Mouse (Mus musculus) embryonic facial prominence, embryonic 12.5 days (tissue): ENCODE results near the gene Usp22. TPM values are rescaled to one million over a fixed set of nuclear protein-coding genes. Genes with fewer than 3 reads are reported as not detected.
A peak's percentile ranks its signal among the peaks of the same experiment; 100 is the strongest.
"Not testable (repeated sequence)": the region's sequence is repeated elsewhere in the genome, so short reads cannot be mapped to it uniquely, and the experiment has no call there.

Experiments used
- ATAC-seq: fragments of 200-750 bp; cut with Nextera tagmentation; 2 replicates; pipeline ENCODE4 v1.8.0; 2017; ENCODE audit not compliant: insufficient number of reproducible peaks, insufficient read depth, low FRiP score, low TSS enrichment
- H3K27ac ChIP-seq: fragments of 300-500 bp; sonication (generic); 2 replicates; pipeline ENCODE4 v1.5.1; 2016; ENCODE audit warnings: mild to moderate bottlenecking
- H3K27me3 ChIP-seq: fragments of 300-500 bp; sonication (generic); 2 replicates; pipeline ENCODE4 v1.6.1; 2016; ENCODE audit warnings: mild to moderate bottlenecking, moderate library complexity
- H3K36me3 ChIP-seq: fragments of 300-500 bp; sonication (generic); 2 replicates; pipeline ENCODE4 v1.6.1; 2016; ENCODE audit warnings: mild to moderate bottlenecking
- H3K4me1 ChIP-seq: fragments of 300-500 bp; sonication (generic); 2 replicates; pipeline ENCODE4 v1.6.1; 2016
- H3K4me2 ChIP-seq: fragments of 300-500 bp; sonication (generic); replicated peaks from 2 replicates; pipeline ENCODE4 v1.6.1; 2016; ENCODE audit warnings: mild to moderate bottlenecking, moderate library complexity
- H3K4me3 ChIP-seq: fragments of 300-500 bp; sonication (generic); 2 replicates; pipeline ENCODE4 v1.5.1; 2016; ENCODE audit warnings: mild to moderate bottlenecking
- H3K9ac ChIP-seq: fragments of 300-500 bp; sonication (generic); 2 replicates; pipeline ENCODE4 v1.6.1; 2016; ENCODE audit warnings: mild to moderate bottlenecking, moderate library complexity
- H3K9me3 ChIP-seq: fragments of 300-500 bp; sonication (generic); 2 replicates; pipeline ENCODE4 v1.6.1; 2016; ENCODE audit warnings: mild to moderate bottlenecking, moderate library complexity
- WGBS: fragments of 180-500 bp; shearing (Covaris S2); methylation state at CpG from one replicate; pipeline ENCODE4 v1.1.7; 2016; 5-methylcytosine and 5-hydroxymethylcytosine counted together
- polyA plus RNA-seq: library from polyadenylated mRNA; unstranded; fragments of >200 nt; fragmentation: Nextera tagmentation; extraction: Ambion mirVana; gene quantifications from 2 replicates; pipeline ENCODE4 v1.2.1, GENCODE M21; 2016

Usp22 gene
- polyA plus RNA-seq, 1 experiment from 2014 or later, result 221 TPM

DNA sequence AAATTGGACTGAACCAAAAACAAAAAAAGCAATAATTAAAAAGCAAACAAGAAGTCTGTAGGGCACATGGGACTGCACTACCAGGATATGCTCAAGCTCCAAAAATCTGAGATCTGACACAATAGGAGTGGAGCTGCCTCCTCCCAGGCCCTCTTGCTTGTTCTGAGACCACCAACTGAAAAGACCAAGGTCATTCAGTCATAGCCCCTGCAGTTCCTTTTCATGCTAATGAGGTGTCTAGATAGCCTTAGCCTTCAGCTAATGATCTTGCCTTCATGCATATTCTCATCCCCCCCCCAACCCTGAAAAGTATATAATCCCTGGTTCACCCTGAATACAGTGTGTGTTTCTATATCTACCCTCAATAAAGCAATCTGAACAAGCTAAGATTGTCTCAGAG is 6.8 kb upstream of the Usp22 start:
- no peak for ATAC-seq
- Histone ChIP-seq H3K4me3 (no peak overlapping the region), H3K36me3 (no peaks in the 10 kb centered on the region), H3K4me2 (no peak overlapping the region), H3K27ac (no peak overlapping the region), H3K4me1 (no peaks in the 10 kb centered on the region), H3K9me3 (no peaks in the 10 kb centered on the region), H3K9ac (no peak overlapping the region), H3K27me3 (no peaks in the 10 kb centered on the region)

DNA sequence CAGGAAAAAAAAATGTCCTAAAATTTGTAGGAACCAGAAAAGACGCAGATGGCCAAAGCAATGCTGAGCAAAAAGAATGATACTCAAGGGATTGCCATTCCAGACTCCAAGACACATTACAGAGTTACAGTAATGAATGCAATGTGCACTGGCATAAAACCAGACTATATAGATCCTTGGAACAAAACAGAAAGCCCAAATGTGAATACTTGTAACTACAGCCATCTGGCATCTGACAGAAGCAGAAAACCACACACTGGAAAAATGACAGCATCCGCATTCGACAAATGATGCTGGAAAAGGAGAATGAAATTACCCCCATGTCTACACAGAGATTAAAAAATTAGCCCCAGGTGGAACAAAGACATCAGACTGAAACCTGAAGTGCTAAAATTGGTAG is 5.5 kb upstream of the Usp22 start:
- H3K4me3 ChIP-seq, result no peak overlapping the region
- H3K9ac ChIP-seq, result no peak overlapping the region
- no peaks in the 10 kb centered on the region for H3K27me3 ChIP-seq
- H3K4me2 ChIP-seq, result no peak overlapping the region
- H3K36me3 ChIP-seq, result no peaks in the 10 kb centered on the region
- H3K9me3 ChIP-seq, result no peaks in the 10 kb centered on the region
- ATAC-seq, result no peak
- no peaks in the 10 kb centered on the region for H3K4me1 ChIP-seq
- 71% methylated on average over 3 of the region's 3 CpGs for WGBS
- no peak overlapping the region for H3K27ac ChIP-seq

GRCm38 (mm10) chr11:61176321-61176720 is 1.5 kb upstream of the Usp22 start:
- Histone ChIP-seq H3K36me3 (no peaks in the 10 kb centered on the region), H3K27me3 (no peaks in the 10 kb centered on the region), H3K9me3 (no peaks in the 10 kb centered on the region), H3K27ac (no peak overlapping the region), H3K4me2 (no peak overlapping the region), H3K9ac (no peak overlapping the region), H3K4me1 (peaks cover 9% of the 10 kb centered on the region), H3K4me3 (no peak overlapping the region)
- WGBS, result 97% methylated on average over 1 of the region's 1 CpGs
- no peak for ATAC-seq

- WGBS, result 68% methylated on average over 5 of the region's 5 CpGs
- no peaks in the 10 kb centered on the region for H3K36me3 ChIP-seq
- H3K4me1 ChIP-seq, result peaks cover 9% of the 10 kb centered on the region
- no peaks in the 10 kb centered on the region for H3K9me3 ChIP-seq
- peak overlapping the region; percentile 42 for H3K4me2 ChIP-seq
- ATAC-seq, result no peak
- H3K4me3 ChIP-seq, result no peak overlapping the region
- 0 out of 2 replicates have a peak overlapping the region, but pooled peaks have one; percentile 50 for H3K27ac ChIP-seq
- no peaks in the 10 kb centered on the region for H3K27me3 ChIP-seq
- no peak overlapping the region for H3K9ac ChIP-seq
Measured at GRCm38 (mm10) chr11:61175778-61176177, 923 bp upstream of the Usp22 start.

GRCm38 (mm10) chr11:61174291-61174820 is 499 bp downstream of the Usp22 start:
- no peaks in the 10 kb centered on the region for H3K27me3 ChIP-seq
- under 1% methylated on average over 28 of the region's 28 CpGs for WGBS
- H3K4me1 ChIP-seq, result peaks cover 13% of the 10 kb centered on the region
- H3K27ac ChIP-seq, result peak overlapping the region; percentile 92
- peak; percentile 19 for ATAC-seq
- H3K9ac ChIP-seq, result peak overlapping the region; percentile 91
- peak overlapping the region; percentile 91 for H3K4me3 ChIP-seq
- H3K9me3 ChIP-seq, result no peaks in the 10 kb centered on the region
- peak overlapping the region; percentile 52 for H3K4me2 ChIP-seq
- no peaks in the 10 kb centered on the region for H3K36me3 ChIP-seq

GRCm38 (mm10) chr11:61173477-61173876 is 1.4 kb downstream of the Usp22 start:
- Histone ChIP-seq H3K4me2 (peak overlapping the region; percentile 52), H3K4me3 (peak overlapping the region; percentile 91), H3K9ac (peak overlapping the region; percentile 91; the same call in 1 of the 2 replicates), H3K4me1 (peaks cover 13% of the 10 kb centered on the region)
- not testable (repeated sequence) for ATAC-seq, H3K9me3 ChIP-seq, H3K27ac ChIP-seq, H3K27me3 ChIP-seq, H3K36me3 ChIP-seq
- 39% methylated on average over 15 of the region's 15 CpGs for WGBS

DNA sequence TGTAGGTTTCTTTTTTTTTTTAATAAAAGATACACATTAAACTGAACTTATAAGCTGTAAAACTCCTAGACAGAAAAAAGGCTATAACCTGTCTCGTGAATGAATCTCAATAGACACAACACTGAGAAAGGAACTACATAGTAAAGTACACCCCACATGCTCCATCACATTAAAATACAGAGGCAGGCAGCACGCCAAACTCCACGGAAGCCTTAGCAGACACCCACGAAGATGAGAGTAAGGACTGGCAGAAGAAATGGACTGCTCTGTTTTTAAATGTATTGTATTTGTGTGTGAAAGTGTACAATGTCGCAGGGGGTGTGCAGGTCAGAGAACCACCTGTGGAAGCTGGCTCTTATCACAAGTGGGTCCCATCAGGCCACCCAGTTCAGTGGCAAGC is 4.7 kb downstream of the Usp22 start:
- no peak for ATAC-seq
- H3K36me3 ChIP-seq, result peaks cover 29% of the 10 kb centered on the region

GRCm38 (mm10) chr11:61164881-61165280 is 10.0 kb downstream of the Usp22 start:
- H3K9me3 ChIP-seq, result no peaks in the 10 kb centered on the region
- no peak overlapping the region for H3K4me2 ChIP-seq
- 94% methylated on average over 10 of the region's 10 CpGs for WGBS
- no peaks in the 10 kb centered on the region for H3K4me1 ChIP-seq
- ATAC-seq, result no peak
- no peak overlapping the region for H3K4me3 ChIP-seq
- peaks cover 82% of the 10 kb centered on the region for H3K36me3 ChIP-seq
- H3K27ac ChIP-seq, result no peak overlapping the region
- no peaks in the 10 kb centered on the region for H3K27me3 ChIP-seq
- no peak overlapping the region for H3K9ac ChIP-seq

More for the DNA sequence above, 4.7 kb downstream of the Usp22 start:
- H3K27ac ChIP-seq, result no peak overlapping the region
- H3K4me3 ChIP-seq, result no peak overlapping the region
- peaks cover 13% of the 10 kb centered on the region for H3K4me1 ChIP-seq
- no peak overlapping the region for H3K4me2 ChIP-seq
- 87% methylated on average over 5 of the region's 5 CpGs for WGBS
- H3K27me3 ChIP-seq, result no peaks in the 10 kb centered on the region
- H3K9ac ChIP-seq, result no peak overlapping the region
- no peaks in the 10 kb centered on the region for H3K9me3 ChIP-seq

DNA sequence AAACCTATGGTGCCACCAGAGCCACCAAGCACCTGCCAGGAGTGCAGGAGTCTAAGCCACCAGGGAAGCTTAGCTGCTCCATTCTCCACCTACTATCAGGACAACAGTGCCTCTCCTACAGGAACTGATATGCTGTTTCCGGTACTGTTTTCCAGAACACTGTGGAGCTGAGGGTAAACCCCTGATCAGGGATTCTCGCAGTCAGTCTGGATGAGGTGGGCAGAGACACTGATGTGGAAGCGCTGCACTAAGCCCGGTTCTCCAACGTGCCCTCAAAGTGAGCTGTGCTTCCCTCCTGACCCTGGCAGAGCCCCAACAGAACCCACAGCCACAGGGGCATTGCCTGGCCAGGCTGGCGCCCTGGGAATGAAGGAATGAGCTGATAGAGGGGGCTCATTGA is 10.5 kb downstream of the Usp22 start:
- ATAC-seq, result no peak
- WGBS, result 90% methylated on average over 6 of the region's 6 CpGs
- Histone ChIP-seq H3K4me3 (no peak overlapping the region), H3K27ac (no peak overlapping the region), H3K4me1 (no peaks in the 10 kb centered on the region), H3K4me2 (no peak overlapping the region), H3K36me3 (peaks cover 87% of the 10 kb centered on the region), H3K27me3 (no peaks in the 10 kb centered on the region), H3K9ac (no peak overlapping the region), H3K9me3 (no peaks in the 10 kb centered on the region)

DNA sequence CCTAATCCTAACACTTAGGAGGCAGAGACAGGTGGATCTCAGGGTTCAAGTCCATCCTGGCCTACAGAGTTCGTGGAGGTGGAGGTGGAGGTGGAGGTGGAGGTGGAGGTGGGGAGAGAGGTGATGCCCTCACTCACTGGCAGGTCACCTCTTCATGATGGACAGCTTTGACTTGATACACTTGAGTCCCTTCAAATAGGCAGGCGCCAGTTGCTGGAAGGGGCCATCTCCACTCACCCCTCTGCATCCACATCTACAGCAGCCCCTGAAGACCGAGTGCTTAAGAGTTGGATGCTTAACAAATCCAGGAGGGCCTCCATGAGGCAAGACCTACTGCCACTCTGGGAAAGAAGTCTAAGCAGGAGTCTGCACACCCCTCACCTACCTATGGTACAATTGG is 11.5 kb downstream of the Usp22 start:
- peaks cover 97% of the 10 kb centered on the region for H3K36me3 ChIP-seq
- H3K27me3 ChIP-seq, result no peaks in the 10 kb centered on the region
- no peaks in the 10 kb centered on the region for H3K4me1 ChIP-seq
- no peak for ATAC-seq
- WGBS, result 86% methylated on average over 3 of the region's 3 CpGs
- no peak overlapping the region for H3K4me3 ChIP-seq
- no peaks in the 10 kb centered on the region for H3K9me3 ChIP-seq
- H3K4me2 ChIP-seq, result no peak overlapping the region
- H3K9ac ChIP-seq, result no peak overlapping the region
- H3K27ac ChIP-seq, result no peak overlapping the region

- H3K4me1 ChIP-seq, result no peaks in the 10 kb centered on the region
- peaks cover 98% of the 10 kb centered on the region for H3K36me3 ChIP-seq
- H3K4me2 ChIP-seq, result no peak overlapping the region
- H3K9me3 ChIP-seq, result no peaks in the 10 kb centered on the region
- H3K4me3 ChIP-seq, result no peak overlapping the region
- H3K27me3 ChIP-seq, result no peaks in the 10 kb centered on the region
- ATAC-seq, result no peak
- no peak overlapping the region for H3K9ac ChIP-seq
- H3K27ac ChIP-seq, result no peak overlapping the region
- 93% methylated on average over 14 of the region's 14 CpGs for WGBS
Measured at GRCm38 (mm10) chr11:61162776-61163175, 12.1 kb downstream of the Usp22 start.

DNA sequence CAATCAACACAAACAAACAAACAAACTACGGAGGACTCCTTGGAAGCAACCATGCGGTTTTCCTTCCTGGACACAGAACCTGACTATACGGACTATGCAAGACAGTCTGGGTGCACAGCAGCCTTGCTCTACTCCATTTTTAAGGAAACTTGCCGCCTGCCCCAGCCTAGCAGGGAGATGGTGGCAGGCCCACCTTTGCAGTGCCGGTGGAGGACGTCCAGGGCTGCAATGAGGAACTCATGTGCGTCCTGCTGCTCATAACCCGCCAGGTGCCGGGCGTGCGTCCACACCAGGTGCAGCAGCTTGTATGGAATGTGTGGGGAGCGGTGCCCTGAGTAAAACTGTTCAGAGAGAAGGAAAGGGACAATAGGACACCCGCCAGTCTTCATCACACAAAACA is 13.7 kb downstream of the Usp22 start:
- Histone ChIP-seq H3K9me3 (no peaks in the 10 kb centered on the region), H3K4me2 (no peak overlapping the region), H3K27ac (no peak overlapping the region), H3K36me3 (peaks cover 99% of the 10 kb centered on the region), H3K9ac (no peak overlapping the region), H3K27me3 (no peaks in the 10 kb centered on the region), H3K4me1 (no peaks in the 10 kb centered on the region), H3K4me3 (no peak overlapping the region)
- 94% methylated on average over 13 of the region's 13 CpGs for WGBS
- ATAC-seq, result no peak
